Mouse (Mus musculus): ENCODE results near the gene Hoxc9. TPM values are rescaled to one million over a fixed set of nuclear protein-coding genes. Genes with fewer than 3 reads are reported as not detected.

The Hoxc9 gene
- polyA plus RNA-seq, 2 experiments, result 0.03 TPM; not detected in 1

DNA sequence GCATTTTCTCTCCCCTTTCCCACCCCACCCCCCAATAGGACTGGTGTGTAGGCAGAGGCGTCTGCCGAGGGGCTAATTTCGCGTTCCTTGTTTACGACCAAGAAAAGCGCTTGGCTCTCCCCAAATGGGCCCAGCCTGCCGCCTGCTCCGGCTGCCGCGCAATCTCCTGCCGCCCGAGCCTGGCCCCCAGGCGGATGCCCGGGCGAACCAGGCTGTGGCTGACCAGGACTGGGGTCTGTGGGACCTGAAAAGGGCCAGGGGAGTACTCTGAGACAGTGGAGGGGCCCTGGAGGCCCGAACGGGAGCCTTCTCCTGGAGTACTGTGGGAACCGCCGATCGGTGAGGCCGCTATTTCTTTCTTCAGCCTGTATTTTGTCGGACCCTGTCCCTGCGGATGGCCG, 24.3 kb downstream of the Hoxc9 start:
- H3K36me3 ChIP-seq (replicated peaks; ENCODE audit: control insufficient read depth, insufficient read depth, low read depth), result no peaks in the 10 kb centered on the region
- no peak overlapping the region for H3K27ac ChIP-seq
- DNase-seq (ENCODE audit: low read depth in 3 of 3, low spot score in 3 of 3) (no peak), ATAC-seq (ENCODE audit: insufficient read depth) (no peak)
- H3K9me3 ChIP-seq (ENCODE audit: control insufficient read depth, low read length), result no peaks in the 10 kb centered on the region
- no peak overlapping the region for H3K4me3 ChIP-seq (ENCODE audit: insufficient read depth in 1 of 2, low read depth in 2 of 2, low read length in 2 of 2)
- H3K27me3 ChIP-seq (ENCODE audit: control insufficient read depth, insufficient read depth, low read length), result peaks cover 99% of the 10 kb centered on the region
- TF ChIP-seq EP300 (IDR thresholded peaks at IDR 0.05; ENCODE audit: low read depth), result no peak
- no peak for TF ChIP-seq CTCF (IDR thresholded peaks at IDR 0.05; ENCODE audit: low read depth)
- 8% methylated on average over 24 of the region's 24 CpGs for WGBS (ENCODE audit: insufficient replicate concordance)
- H3K9ac ChIP-seq (replicated peaks), result no peak overlapping the region
- no peak overlapping the region for H3K4me2 ChIP-seq (ENCODE audit: low read depth)
- H3K4me1 ChIP-seq (replicated peaks; ENCODE audit: control insufficient read depth in 2 of 2, insufficient read depth in 2 of 2, low read length in 1 of 2), result no peaks in the 10 kb centered on the region

DNA sequence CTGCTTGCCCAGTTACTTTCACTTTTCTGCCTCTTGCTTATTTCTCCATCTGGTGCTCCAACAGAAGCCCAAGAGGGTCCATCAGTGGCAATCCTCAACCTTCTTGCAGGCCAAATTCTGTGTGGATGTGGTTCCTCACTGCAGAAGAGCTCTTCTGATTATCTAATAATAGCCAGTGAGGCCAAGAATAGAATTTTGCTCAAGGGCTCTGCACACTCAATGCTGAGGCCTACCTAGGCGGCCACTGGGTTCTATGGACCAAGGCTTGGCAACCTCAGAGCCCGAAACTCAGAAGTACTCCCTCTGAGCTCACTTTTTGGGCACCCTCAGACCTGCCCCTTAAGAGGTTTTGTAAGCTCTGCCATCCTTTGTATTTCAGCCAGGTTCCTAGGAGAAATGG, 25.1 kb downstream of the Hoxc9 start:
- no peak overlapping the region for H3K9ac ChIP-seq (replicated peaks)
- no peak overlapping the region for H3K27ac ChIP-seq
- no peak overlapping the region for H3K4me3 ChIP-seq (ENCODE audit: insufficient read depth in 1 of 2, low read depth in 2 of 2, low read length in 2 of 2)
- WGBS (ENCODE audit: insufficient replicate concordance), result 52% methylated on average over 2 of the region's 2 CpGs
- H3K36me3 ChIP-seq (replicated peaks; ENCODE audit: control insufficient read depth, insufficient read depth, low read depth), result no peaks in the 10 kb centered on the region
- no peak overlapping the region for H3K4me2 ChIP-seq (ENCODE audit: low read depth)
- no peak for TF ChIP-seq EP300 (IDR thresholded peaks at IDR 0.05; ENCODE audit: low read depth)
- no peak for TF ChIP-seq CTCF (IDR thresholded peaks at IDR 0.05; ENCODE audit: low read depth)
- no peak for DNase-seq (ENCODE audit: low read depth in 3 of 3, low spot score in 3 of 3)
- peaks cover 99% of the 10 kb centered on the region for H3K27me3 ChIP-seq (ENCODE audit: control insufficient read depth, insufficient read depth, low read length)
- no peaks in the 10 kb centered on the region for H3K4me1 ChIP-seq (replicated peaks; ENCODE audit: control insufficient read depth in 2 of 2, insufficient read depth in 2 of 2, low read length in 1 of 2)
- H3K9me3 ChIP-seq (ENCODE audit: control insufficient read depth, low read length), result no peaks in the 10 kb centered on the region
- no peak for ATAC-seq (ENCODE audit: insufficient read depth)

DNA sequence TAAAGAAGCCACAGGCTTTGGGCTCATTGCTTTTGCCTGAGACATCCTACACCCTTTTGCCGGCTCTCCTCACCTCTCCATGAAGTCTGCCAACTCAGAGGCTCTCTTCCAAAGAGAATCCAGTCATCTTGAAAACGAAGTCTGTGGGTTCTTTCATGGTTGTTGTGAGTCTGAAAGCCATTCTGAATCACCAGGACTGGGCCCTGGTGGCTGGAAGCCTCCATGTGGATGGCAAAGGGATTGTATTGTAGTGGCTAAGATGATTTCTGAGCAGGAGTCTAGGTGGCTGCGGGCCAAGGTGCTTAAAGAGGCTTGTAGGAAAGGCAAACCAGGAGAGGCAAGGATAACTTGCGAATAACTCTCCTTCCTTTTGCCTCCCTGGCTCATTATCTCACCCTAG, 25.9 kb downstream of the Hoxc9 start:
- H3K4me2 ChIP-seq (ENCODE audit: low read depth), result no peak overlapping the region
- WGBS (ENCODE audit: insufficient replicate concordance), result 20% methylated on average over 4 of the region's 4 CpGs
- no peak for DNase-seq (ENCODE audit: low read depth in 3 of 3, low spot score in 3 of 3)
- no peak for TF ChIP-seq CTCF (IDR thresholded peaks at IDR 0.05; ENCODE audit: low read depth)
- no peak for TF ChIP-seq EP300 (IDR thresholded peaks at IDR 0.05; ENCODE audit: low read depth)
- H3K36me3 ChIP-seq (replicated peaks; ENCODE audit: control insufficient read depth, insufficient read depth, low read depth), result no peaks in the 10 kb centered on the region
- H3K9ac ChIP-seq (replicated peaks), result no peak overlapping the region
- H3K4me3 ChIP-seq (ENCODE audit: insufficient read depth in 1 of 2, low read depth in 2 of 2, low read length in 2 of 2), result no peak overlapping the region
- H3K9me3 ChIP-seq (ENCODE audit: control insufficient read depth, low read length), result no peaks in the 10 kb centered on the region
- peaks cover 99% of the 10 kb centered on the region for H3K27me3 ChIP-seq (ENCODE audit: control insufficient read depth, insufficient read depth, low read length)
- H3K4me1 ChIP-seq (replicated peaks; ENCODE audit: control insufficient read depth in 2 of 2, insufficient read depth in 2 of 2, low read length in 1 of 2), result no peaks in the 10 kb centered on the region
- H3K27ac ChIP-seq, result no peak overlapping the region
- no peak for ATAC-seq (ENCODE audit: insufficient read depth)

DNA sequence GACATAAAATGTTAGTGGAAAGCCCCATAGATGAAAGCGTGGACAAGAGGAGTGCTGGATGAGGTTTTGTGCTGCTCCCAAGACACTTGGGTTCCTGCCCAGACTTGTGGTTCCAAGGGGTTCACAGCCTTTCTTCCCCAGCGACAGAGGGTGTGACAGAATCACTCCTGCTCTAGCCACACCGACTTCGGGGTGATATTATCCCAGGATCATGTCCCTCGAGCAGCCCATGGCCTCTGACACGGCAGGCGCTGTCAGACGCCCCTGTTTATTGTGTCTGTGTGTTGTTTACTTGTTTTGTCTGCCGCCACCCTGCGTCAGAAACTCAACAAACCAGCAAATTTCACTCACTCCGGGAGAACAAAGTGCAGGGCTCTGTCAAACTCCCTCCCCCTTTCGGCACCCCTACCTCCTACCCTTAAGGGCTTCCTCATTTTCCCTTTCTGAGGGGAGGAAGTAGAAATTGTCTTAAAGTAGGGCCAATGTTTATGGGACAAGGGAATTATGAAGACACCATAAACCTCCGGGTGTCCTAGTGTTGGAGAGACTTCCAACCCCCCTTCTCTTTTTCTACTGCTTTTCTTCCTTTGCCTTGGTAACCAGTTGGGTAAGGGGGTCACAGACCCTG, 26.7 kb downstream of the Hoxc9 start:
- H3K4me3 ChIP-seq (ENCODE audit: insufficient read depth in 1 of 2, low read depth in 2 of 2, low read length in 2 of 2), result no peak overlapping the region
- H3K27me3 ChIP-seq (ENCODE audit: control insufficient read depth, insufficient read depth, low read length), result peaks cover 99% of the 10 kb centered on the region
- H3K4me2 ChIP-seq (ENCODE audit: low read depth), result no peak overlapping the region
- DNase-seq (ENCODE audit: low read depth in 3 of 3, low spot score in 3 of 3), result no peak
- H3K27ac ChIP-seq, result no peak overlapping the region
- ATAC-seq (ENCODE audit: insufficient read depth), result no peak
- no peak overlapping the region for H3K9ac ChIP-seq (replicated peaks)
- H3K36me3 ChIP-seq (replicated peaks; ENCODE audit: control insufficient read depth, insufficient read depth, low read depth), result no peaks in the 10 kb centered on the region
- no peaks in the 10 kb centered on the region for H3K9me3 ChIP-seq (ENCODE audit: control insufficient read depth, low read length)
- H3K4me1 ChIP-seq (replicated peaks; ENCODE audit: control insufficient read depth in 2 of 2, insufficient read depth in 2 of 2, low read length in 1 of 2), result no peaks in the 10 kb centered on the region
- WGBS (ENCODE audit: insufficient replicate concordance), result 9% methylated on average over 13 of the region's 13 CpGs
- TF ChIP-seq EP300 (IDR thresholded peaks at IDR 0.05; ENCODE audit: low read depth) (no peak), CTCF (IDR thresholded peaks at IDR 0.05; ENCODE audit: low read depth) (no peak)

DNA sequence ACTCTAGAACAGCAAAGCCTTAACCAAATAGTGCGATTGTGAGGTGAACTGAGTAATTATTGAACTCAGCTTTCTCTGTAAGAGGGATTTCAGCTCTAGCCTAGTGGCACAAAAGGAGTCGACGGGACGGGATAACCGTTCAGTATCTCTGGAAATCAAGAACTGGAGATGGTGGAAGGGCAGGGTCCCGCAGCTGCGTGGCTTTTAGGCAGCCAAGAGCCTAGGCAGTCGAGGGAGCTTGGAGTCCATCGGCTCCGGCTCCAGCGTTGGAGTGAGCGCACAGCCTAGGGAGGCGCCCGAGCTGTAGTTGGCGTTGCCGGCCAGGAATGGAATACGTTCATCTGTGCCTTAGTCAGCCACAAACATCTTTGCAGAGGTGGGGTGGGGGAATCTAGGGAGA, 29.1 kb downstream of the Hoxc9 start:
- TF ChIP-seq CTCF (IDR thresholded peaks at IDR 0.05; ENCODE audit: low read depth) (no peak), EP300 (IDR thresholded peaks at IDR 0.05; ENCODE audit: low read depth) (no peak)
- Histone ChIP-seq H3K27ac (no peak overlapping the region), H3K4me1 (replicated peaks; ENCODE audit: control insufficient read depth in 2 of 2, insufficient read depth in 2 of 2, low read length in 1 of 2) (no peaks in the 10 kb centered on the region), H3K4me2 (ENCODE audit: low read depth) (no peak overlapping the region), H3K4me3 (ENCODE audit: insufficient read depth in 1 of 2, low read depth in 2 of 2, low read length in 2 of 2) (no peak overlapping the region), H3K27me3 (ENCODE audit: control insufficient read depth, insufficient read depth, low read length) (peaks cover 99% of the 10 kb centered on the region), H3K9ac (replicated peaks) (no peak overlapping the region), H3K36me3 (replicated peaks; ENCODE audit: control insufficient read depth, insufficient read depth, low read depth) (no peaks in the 10 kb centered on the region), H3K9me3 (ENCODE audit: control insufficient read depth, low read length) (no peaks in the 10 kb centered on the region)
- ATAC-seq (ENCODE audit: insufficient read depth) (no peak), DNase-seq (ENCODE audit: low read depth in 3 of 3, low spot score in 3 of 3) (no peak)
- 2% methylated on average over 17 of the region's 17 CpGs for WGBS (ENCODE audit: insufficient replicate concordance)
